Mouse (Mus musculus) neutrophil, adult 5-6 weeks (primary cell): ENCODE measurements around the gene Lrrc3c. TPM values are rescaled to one million over a fixed set of nuclear protein-coding genes. Genes with fewer than 3 reads are reported as not detected.
"Not testable (repeated sequence)": the region's sequence is repeated elsewhere in the genome, so short reads cannot be mapped to it uniquely, and the experiment has no call there.

Experiments used
- ATAC-seq: fragments of 151-379, 151-347 bp; 2 replicates; pipeline ENCODE4 v1.8.0; 2017; ENCODE audit warnings: mild to moderate bottlenecking, moderate TSS enrichment; ENCODE audit not compliant: insufficient number of reproducible peaks, poor library complexity, low FRiP score, severe bottlenecking; ENCODE audit errors: extremely low read depth
- total RNA-seq: library from RNA; stranded (forward); fragments of 200-1000 nt; gene quantifications from 2 replicates; pipeline ENCODE4 v1.2.3, GENCODE M21; 2017

Gene Lrrc3c
- total RNA-seq, 1 experiment from 2014 or later, result not detected

DNA sequence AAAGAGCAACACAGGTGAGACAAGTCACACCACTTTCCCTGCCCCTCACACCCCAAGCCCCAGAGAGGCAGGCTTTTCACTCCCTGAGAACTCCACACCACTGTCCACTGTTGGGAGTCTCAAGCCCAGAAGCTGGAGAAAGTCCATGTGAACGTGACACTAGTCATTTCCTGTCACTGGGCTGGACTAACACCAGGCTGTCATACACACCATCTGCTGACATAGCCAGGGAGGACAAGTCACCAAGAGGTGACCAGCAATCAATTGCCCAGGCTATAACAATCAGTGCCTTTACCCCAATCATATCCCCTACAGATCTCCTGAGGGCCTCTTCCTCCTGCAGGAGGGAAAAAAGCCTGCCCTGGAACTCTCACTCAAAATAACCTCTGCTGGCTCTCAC, 13.9 kb upstream of the Lrrc3c start:
- no peak for ATAC-seq

GRCm38 (mm10) chr11:98584629-98585177, 13.4 kb upstream of the Lrrc3c start:
- ATAC-seq, result no peak

- no peak for ATAC-seq
Observed at GRCm38 (mm10) chr11:98586087-98586891, 11.8 kb upstream of the Lrrc3c start.

GRCm38 (mm10) chr11:98586892-98587563, 11.1 kb upstream of the Lrrc3c start, which contains the start of gene Ormdl3:
Ormdl3 (minus strand) TSS chr11:98587368.
- ATAC-seq, result peak; percentile 93

- ATAC-seq, result no peak
Observed at GRCm38 (mm10) chr11:98587684-98588546, 10.2 kb upstream of the Lrrc3c start.

- no peak for ATAC-seq
Observed at GRCm38 (mm10) chr11:98588833-98589281, 9.2 kb upstream of the Lrrc3c start.

GRCm38 (mm10) chr11:98589306-98589705, 8.8 kb upstream of the Lrrc3c start:
- no peak for ATAC-seq

- ATAC-seq, result no peak
Observed at GRCm38 (mm10) chr11:98590548-98591445, 7.3 kb upstream of the Lrrc3c start.

- no peak for ATAC-seq
Observed at GRCm38 (mm10) chr11:98595021-98595420, 3.1 kb upstream of the Lrrc3c start.

DNA sequence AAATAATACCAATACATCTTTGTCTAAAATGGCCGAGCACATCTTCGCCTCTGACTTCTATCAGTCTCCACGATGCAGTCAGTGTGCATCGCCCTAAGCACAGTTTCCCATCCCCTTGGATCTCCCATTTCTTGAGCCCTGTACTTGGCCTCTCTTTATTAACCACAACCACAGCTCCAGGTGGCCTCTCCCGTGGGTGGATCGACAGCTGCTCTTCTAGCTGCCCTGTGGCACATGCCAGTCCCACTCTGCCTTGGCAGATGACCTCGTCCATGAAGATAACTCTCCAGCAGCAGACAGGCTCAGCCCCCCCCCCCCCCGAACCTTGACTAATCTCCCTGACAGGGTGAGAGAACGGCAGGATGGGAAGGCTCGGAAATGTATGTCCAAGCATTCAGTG, 2.6 kb upstream of the Lrrc3c start:
- ATAC-seq, result no peak

DNA sequence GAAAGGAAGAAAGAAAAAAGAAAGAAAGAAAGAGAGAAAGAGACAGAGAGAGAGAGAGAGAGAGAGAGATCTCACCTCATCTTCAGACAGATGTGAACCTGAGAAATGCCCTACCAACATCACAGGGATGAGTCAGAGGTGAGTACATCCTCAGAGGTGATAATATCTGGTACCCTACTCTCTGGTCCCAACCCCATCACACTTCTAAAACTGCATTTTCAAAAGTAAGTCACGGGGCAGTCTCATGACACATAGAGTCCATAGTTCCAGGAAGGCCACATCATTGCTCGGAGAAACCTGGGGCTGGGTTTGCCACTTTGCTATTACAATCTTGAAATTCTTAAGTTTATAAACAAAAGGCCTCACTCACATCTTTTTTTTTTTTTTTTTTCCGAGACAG, 2.1 kb upstream of the Lrrc3c start:
- ATAC-seq, result no peak

DNA sequence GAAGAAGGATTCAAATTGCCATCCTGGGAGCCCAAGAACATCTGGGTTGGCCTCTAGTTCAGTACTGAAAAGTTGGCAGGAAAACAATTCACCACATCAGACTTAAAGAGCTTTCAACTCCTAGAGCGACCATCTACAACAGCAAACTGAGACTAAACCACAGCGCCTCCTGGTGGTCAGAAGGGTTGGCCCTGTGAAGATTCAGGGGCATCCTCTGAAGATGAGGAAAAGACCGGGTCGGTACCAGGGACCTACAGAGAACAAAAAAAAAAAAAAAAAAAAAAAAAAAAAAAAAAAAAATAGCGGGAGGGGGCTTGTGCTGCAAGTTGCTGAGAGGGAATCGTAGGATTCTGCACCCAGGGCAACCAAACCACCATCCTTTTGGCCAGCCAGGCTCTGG, 728 bp upstream of the Lrrc3c start:
- peak; percentile 83 for ATAC-seq

DNA sequence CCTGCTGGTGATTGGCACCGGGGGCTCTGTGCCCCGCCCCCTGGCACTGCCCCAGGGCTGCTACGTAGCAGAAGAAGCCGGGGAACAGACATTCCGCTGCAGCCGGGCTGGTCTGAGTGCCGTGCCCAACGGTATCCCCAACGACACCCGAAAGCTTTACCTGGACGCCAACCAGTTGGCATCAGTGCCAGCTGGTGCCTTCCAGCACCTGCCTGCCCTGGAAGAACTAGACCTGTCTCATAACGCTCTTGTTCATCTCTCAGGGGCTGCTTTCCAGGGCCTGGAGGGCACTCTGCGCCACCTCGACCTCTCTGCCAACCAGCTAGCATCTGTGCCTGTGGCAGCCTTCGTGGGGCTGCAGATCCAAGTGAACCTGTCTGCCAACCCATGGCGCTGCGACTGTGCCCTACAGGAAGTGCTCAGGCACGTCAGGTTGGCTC, 780 bp downstream of the Lrrc3c start:
- ATAC-seq, result no peak

- ATAC-seq, result no peak
Observed at GRCm38 (mm10) chr11:98599291-98599690, 1.2 kb downstream of the Lrrc3c start.

GRCm38 (mm10) chr11:98602090-98602690, 4.1 kb downstream of the Lrrc3c start:
- ATAC-seq, result no peak

- no peak for ATAC-seq
Observed at GRCm38 (mm10) chr11:98603953-98604352, 5.9 kb downstream of the Lrrc3c start.

DNA sequence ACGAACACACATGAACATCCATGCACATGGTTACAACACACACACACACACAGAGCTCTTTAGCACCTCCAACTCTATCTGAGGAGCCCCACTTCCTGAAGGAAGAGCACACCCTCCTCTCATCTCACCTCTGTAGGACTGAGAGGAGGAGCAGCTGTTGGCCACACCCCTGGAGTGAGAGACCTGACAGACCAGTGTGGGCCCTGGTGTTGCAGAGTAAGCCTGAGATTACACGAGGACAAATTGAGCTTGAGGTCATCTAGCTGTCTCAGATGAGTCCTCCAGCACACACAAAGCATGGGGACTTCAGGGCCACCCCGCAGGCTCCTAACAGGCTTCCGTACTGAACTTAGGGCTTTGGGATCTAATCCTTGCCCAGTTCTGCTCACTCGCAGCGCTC, 6.8 kb downstream of the Lrrc3c start:
- not testable (repeated sequence) for ATAC-seq

- peak; percentile 86 for ATAC-seq
Observed at GRCm38 (mm10) chr11:98606763-98607162, 8.7 kb downstream of the Lrrc3c start.
